Mouse (Mus musculus) brain, embryonic 14.5 days (tissue): ENCODE results near the gene Cln6.
"Not testable (repeated sequence)": the region's sequence is repeated elsewhere in the genome, so short reads cannot be mapped to it uniquely, and the experiment has no call there.

ENCODE experiments used
- CTCF ChIP-seq: fragments of 200-500 bp; IDR thresholded peaks from 2 replicates; pipeline ENCODE4 v1.5.1; 2012; ENCODE audit warnings: inconsistent platforms, mild to moderate bottlenecking, moderate library complexity, borderline replicate concordance; ENCODE audit not compliant: insufficient read depth, insufficient read length; ENCODE audit errors: extremely low read depth
- POLR2A ChIP-seq: fragments of 200-500 bp; IDR thresholded peaks from 2 replicates; pipeline ENCODE4 v1.6.1; 2012; ENCODE audit warnings: mild to moderate bottlenecking, inconsistent platforms, borderline replicate concordance; ENCODE audit not compliant: poor library complexity, insufficient read depth, insufficient read length, severe bottlenecking; ENCODE audit errors: extremely low read depth

GRCm38 (mm10) chr9:62819910-62820309, 18.7 kb upstream of the Cln6 start:
- TF ChIP-seq CTCF, POLR2A: not testable (repeated sequence)
